Mouse (Mus musculus) ES-E14 (cell line): Measurements from ENCODE around the gene Rabep2.

Experiments used
- HCFC1 ChIP-seq: IDR thresholded peaks from 2 replicates; pipeline ENCODE4 v1.6.1; 2012; ENCODE audit warnings: low read length, inconsistent platforms, borderline replicate concordance; ENCODE audit not compliant: insufficient read depth
- ZC3H11A ChIP-seq: IDR thresholded peaks from 2 replicates; pipeline ENCODE4 v1.6.1; 2012; ENCODE audit warnings: low read depth, mild to moderate bottlenecking, inconsistent platforms, low read length, borderline replicate concordance
- ZNF384 ChIP-seq: IDR thresholded peaks from 2 replicates; pipeline ENCODE4 v1.6.1; 2012; ENCODE audit warnings: low read depth, low read length, inconsistent platforms

DNA sequence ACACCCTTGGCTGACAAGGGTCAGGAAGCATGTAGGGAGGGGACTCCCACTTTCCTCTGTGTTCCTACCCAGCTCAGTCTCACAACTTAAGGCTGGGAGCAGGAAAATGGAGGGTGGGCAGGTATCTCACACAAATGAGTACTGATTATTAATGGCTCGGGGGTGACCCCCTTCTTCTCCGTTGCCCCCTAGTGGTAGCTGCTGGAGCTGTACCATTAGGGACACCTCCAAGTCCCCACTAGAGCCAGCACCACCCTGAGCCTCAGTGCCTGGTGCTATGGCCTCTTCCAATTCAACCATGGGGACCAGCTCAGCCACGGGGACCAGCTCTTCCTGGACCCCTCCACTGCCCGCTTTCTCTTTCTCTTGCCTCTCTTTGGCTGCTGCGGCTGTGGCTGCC, 38.7 kb downstream of the Rabep2 start:
- no peak for TF ChIP-seq ZC3H11A
- no peak for TF ChIP-seq ZNF384
- TF ChIP-seq HCFC1 = no peak
